Mouse (Mus musculus) stomach, embryonic 15.5 days (tissue): ENCODE results near the gene Hyls1. TPM values are rescaled to one million over a fixed set of nuclear protein-coding genes. Genes with fewer than 3 reads are reported as not detected.

Source experiments
- ATAC-seq: fragments of 200-750 bp; cut with Nextera tagmentation; 2 replicates; pipeline ENCODE4 v1.8.0; 2017; ENCODE audit warnings: low read depth, moderate number of reproducible peaks, moderate TSS enrichment; ENCODE audit not compliant: insufficient read depth, low FRiP score
- H3K27ac ChIP-seq: fragments of 300-500 bp; sonication (generic); 2 replicates; pipeline ENCODE4 v1.5.1; 2015; ENCODE audit warnings: mild to moderate bottlenecking, inconsistent platforms
- H3K27me3 ChIP-seq: fragments of 300-500 bp; sonication (generic); replicated peaks from 2 replicates; pipeline ENCODE4 v1.6.1; 2015; ENCODE audit warnings: inconsistent platforms
- H3K36me3 ChIP-seq: fragments of 300-500 bp; sonication (generic); 2 replicates; pipeline ENCODE4 v1.6.1; 2015; ENCODE audit warnings: inconsistent platforms
- H3K4me1 ChIP-seq: fragments of 300-500 bp; sonication (generic); 2 replicates; pipeline ENCODE4 v1.6.1; 2015; ENCODE audit warnings: inconsistent platforms
- H3K4me2 ChIP-seq: fragments of 300-500 bp; sonication (generic); 2 replicates; pipeline ENCODE4 v1.6.1; 2015; ENCODE audit warnings: mild to moderate bottlenecking, inconsistent platforms
- H3K4me3 ChIP-seq: fragments of 300-500 bp; sonication (generic); replicated peaks from 2 replicates; pipeline ENCODE4 v1.5.1; 2015; ENCODE audit warnings: inconsistent platforms
- H3K9ac ChIP-seq: fragments of 300-500 bp; sonication (generic); 2 replicates; pipeline ENCODE4 v1.6.1; 2015; ENCODE audit warnings: inconsistent platforms
- H3K9me3 ChIP-seq: fragments of 300-500 bp; sonication (generic); 2 replicates; pipeline ENCODE4 v1.6.1; 2016; ENCODE audit warnings: inconsistent platforms
- WGBS: fragments of 180-500 bp; shearing (Covaris S2); methylation state at CpG from one replicate; pipeline ENCODE4 v1.1.7; 2015; 5-methylcytosine and 5-hydroxymethylcytosine counted together
- polyA plus RNA-seq: library from polyadenylated mRNA; unstranded; fragments of >200 nt; fragmentation: Nextera tagmentation; extraction: Ambion mirVana; gene quantifications from 2 replicates; pipeline ENCODE4 v1.2.1, GENCODE M21; 2015

Gene Hyls1
- polyA plus RNA-seq, 1 experiment from 2014 or later = 12.2 TPM

- Histone ChIP-seq H3K27me3 (no peaks in the 10 kb centered on the region), H3K36me3 (no peaks in the 10 kb centered on the region), H3K4me3 (no peak overlapping the region), H3K4me1 (peaks cover 15% of the 10 kb centered on the region), H3K9ac (no peak overlapping the region), H3K27ac (no peak overlapping the region), H3K9me3 (no peaks in the 10 kb centered on the region), H3K4me2 (no peak overlapping the region)
- ATAC-seq = no peak
- WGBS = 73% methylated on average over 6 of the region's 6 CpGs
Observed at GRCm38 (mm10) chr9:35520631-35521348, 49.4 kb downstream of the Hyls1 start.

DNA sequence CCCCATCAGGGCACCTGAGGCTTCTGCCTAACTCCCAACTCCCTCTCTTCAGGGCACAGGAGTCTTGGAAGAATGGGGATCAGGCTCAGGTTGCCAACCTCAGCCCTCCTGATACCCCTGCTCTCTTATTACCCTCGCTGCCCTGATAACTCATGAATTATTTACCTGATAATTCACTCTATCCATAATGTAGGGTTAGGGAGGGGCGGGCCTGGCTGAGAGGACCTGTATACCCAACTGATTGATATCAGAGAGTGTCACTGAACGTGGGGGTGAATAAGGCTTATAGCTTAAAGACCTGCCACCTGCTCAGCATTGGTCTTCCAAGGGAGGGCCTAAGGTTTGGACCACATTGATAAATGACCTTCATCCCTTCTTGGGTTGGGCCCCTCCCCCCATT, 52.0 kb downstream of the Hyls1 start, which contains the start of gene Gm1113:
Gene Gm1113 (minus strand): TSS at position 101 of the 400 bp plus-strand sequence.
- no peak within 1 kb of the TSS for H3K4me2 ChIP-seq
- H3K36me3 ChIP-seq = no peaks in the 10 kb centered on the region
- WGBS = 71% methylated on average over 3 of the region's 3 CpGs
- H3K27me3 ChIP-seq = no peaks in the 10 kb centered on the region
- no peak within 1 kb of the TSS for H3K4me3 ChIP-seq
- peaks cover 6% of the 10 kb centered on the region; the same call in 1 of the 2 replicates for H3K4me1 ChIP-seq
- H3K27ac ChIP-seq = no peak within 1 kb of the TSS
- H3K9me3 ChIP-seq = no peaks in the 10 kb centered on the region
- ATAC-seq = no peak
- no peak within 1 kb of the TSS for H3K9ac ChIP-seq

DNA sequence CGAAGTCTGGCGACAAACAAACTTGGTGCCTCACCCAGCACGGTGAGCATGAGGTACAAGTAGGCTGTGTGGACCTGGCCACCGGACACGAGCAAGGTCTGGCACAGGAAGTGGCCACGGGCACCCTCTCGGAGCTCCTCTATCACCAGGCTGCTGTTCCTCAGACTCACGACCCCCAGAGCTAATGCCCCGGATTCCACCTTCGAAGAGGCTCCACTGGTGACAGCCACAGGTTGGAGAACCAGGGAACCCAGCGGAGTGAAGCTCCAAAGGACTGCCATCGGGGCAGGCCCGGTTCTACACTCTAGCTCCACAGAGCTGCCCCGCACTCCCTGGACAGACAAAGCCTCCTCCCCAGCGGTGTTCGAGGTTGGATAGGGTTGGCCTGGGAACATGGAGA, 53.5 kb downstream of the Hyls1 start:
- Histone ChIP-seq H3K9ac (no peak overlapping the region), H3K4me1 (peaks cover 6% of the 10 kb centered on the region; the same call in 1 of the 2 replicates), H3K9me3 (no peaks in the 10 kb centered on the region), H3K36me3 (no peaks in the 10 kb centered on the region), H3K27ac (no peak overlapping the region), H3K27me3 (no peaks in the 10 kb centered on the region), H3K4me3 (no peak overlapping the region), H3K4me2 (no peak overlapping the region)
- 91% methylated on average over 16 of the region's 16 CpGs for WGBS
- ATAC-seq = no peak

GRCm38 (mm10) chr9:35516182-35516581, 54.0 kb downstream of the Hyls1 start:
- no peaks in the 10 kb centered on the region for H3K9me3 ChIP-seq
- H3K27ac ChIP-seq = no peak overlapping the region
- no peak for ATAC-seq
- H3K4me2 ChIP-seq = no peak overlapping the region
- no peak overlapping the region for H3K9ac ChIP-seq
- 0 out of 2 replicates have a peak, but pooled peaks cover 1% of the 10 kb centered on the region for H3K4me1 ChIP-seq
- WGBS = 82% methylated on average over 5 of the region's 5 CpGs
- H3K27me3 ChIP-seq = no peaks in the 10 kb centered on the region
- H3K36me3 ChIP-seq = no peaks in the 10 kb centered on the region
- H3K4me3 ChIP-seq = no peak overlapping the region

GRCm38 (mm10) chr9:35513900-35514299, 56.3 kb downstream of the Hyls1 start:
- Histone ChIP-seq H3K4me3 (no peak overlapping the region), H3K9me3 (no peaks in the 10 kb centered on the region), H3K9ac (no peak overlapping the region), H3K27me3 (no peaks in the 10 kb centered on the region), H3K27ac (no peak overlapping the region), H3K36me3 (no peaks in the 10 kb centered on the region), H3K4me1 (no peaks in the 10 kb centered on the region), H3K4me2 (no peak overlapping the region)
- 85% methylated on average over 4 of the region's 4 CpGs for WGBS
- no peak for ATAC-seq

Other genes starting within 250 kb of the Hyls1 start
- gene Cdon, start 149.3 kb downstream of the Hyls1 start, polyA plus RNA-seq = 10.2 and 10.4 TPM in 2 replicates
- gene Gm1113, start 52.1 kb downstream of the Hyls1 start, polyA plus RNA-seq = not detected in 2 replicates
- 1.6 and 1.8 TPM in 2 replicates for gene Ddx25, start 11.9 kb downstream of the Hyls1 start, polyA plus RNA-seq
- gene Pus3, start 11.8 kb downstream of the Hyls1 start, polyA plus RNA-seq = 17.0 and 17.8 TPM in 2 replicates
- 0.79 and 0.95 TPM in 2 replicates for gene Pate2, start 114 bp downstream of the Hyls1 start, polyA plus RNA-seq
- not detected in 2 replicates for gene Pate4, start 41.5 kb upstream of the Hyls1 start, polyA plus RNA-seq
- gene Pate3, start 77.8 kb upstream of the Hyls1 start, polyA plus RNA-seq = not detected in 2 replicates
- gene Pate1, start 117.0 kb upstream of the Hyls1 start, polyA plus RNA-seq = not detected in 2 replicates
- not detected in 2 replicates for gene Gm17677, start 170.7 kb upstream of the Hyls1 start, polyA plus RNA-seq
- gene Gm17727, start 207.7 kb upstream of the Hyls1 start, polyA plus RNA-seq = not detected in 2 replicates
- gene Gm27235, start 219.7 kb upstream of the Hyls1 start, polyA plus RNA-seq = not detected in 2 replicates
- not detected in 2 replicates for gene D730048I06Rik, start 219.7 kb upstream of the Hyls1 start, polyA plus RNA-seq